17 mouse cellular contexts compared by ENCODE assay signal in genomic region chr12:27063518-27063917, GRCm38 (mm10).
DNase-seq lines count a peak whose midpoint lies in the region; ATAC-seq lines count a peak whose summit lies in the region.
"Had no signal": no experiment of that assay in that cellular context is flagged by ENCODE, and none has a peak within 500 bp of the region (broad histone marks: within the 10 kb centered on the region; RNA-seq: fewer than 3 reads in every experiment).

No protein-coding gene starts in this region.

- no peak overlapping the region for H3K4me3 ChIP-seq in forebrain, embryonic 11.5 days (ENCODE audit: low read depth, low read length)
- no peak overlapping the region for H3K4me3 ChIP-seq in forebrain, embryonic 16.5 days (replicated peaks; ENCODE audit: low read length)
- H3K4me3 ChIP-seq in hindbrain, embryonic 16.5 days (ENCODE audit: low read length), result no peak overlapping the region
- no peak overlapping the region for H3K4me3 ChIP-seq in midbrain, embryonic 16.5 days (ENCODE audit: low read depth, low read length)

- H3K36me3 ChIP-seq in forebrain, embryonic 11.5 days (ENCODE audit: control insufficient read depth, insufficient read depth, low read length), result no peaks in the 10 kb centered on the region
- no peaks in the 10 kb centered on the region for H3K36me3 ChIP-seq in forebrain, embryonic 16.5 days (ENCODE audit: control insufficient read depth, insufficient read depth)
- H3K36me3 ChIP-seq in hindbrain, embryonic 16.5 days (ENCODE audit: control insufficient read depth, insufficient read depth, low read length), result no peaks in the 10 kb centered on the region
- H3K36me3 ChIP-seq in midbrain, embryonic 16.5 days (ENCODE audit: control insufficient read depth, insufficient read depth, low read length), result no peaks in the 10 kb centered on the region
- H3K36me3 ChIP-seq: G1E had no signal

- 54% methylated on average over 4 of the region's 4 CpGs for WGBS in forebrain, embryonic 11.5 days
- 14% methylated on average over 4 of the region's 4 CpGs for WGBS in forebrain, embryonic 16.5 days
- WGBS in hindbrain, embryonic 16.5 days, result 47% methylated on average over 4 of the region's 4 CpGs
- WGBS in midbrain, embryonic 16.5 days, result 24% methylated on average over 4 of the region's 4 CpGs

- no peaks in the 10 kb centered on the region for H3K27me3 ChIP-seq in forebrain, embryonic 11.5 days (ENCODE audit: control insufficient read depth, insufficient read depth, low read length)
- no peaks in the 10 kb centered on the region for H3K27me3 ChIP-seq in forebrain, embryonic 16.5 days (replicated peaks; ENCODE audit: control insufficient read depth, insufficient read depth, low read length)
- H3K27me3 ChIP-seq in hindbrain, embryonic 16.5 days (replicated peaks; ENCODE audit: control insufficient read depth, insufficient read depth, low read length), result no peaks in the 10 kb centered on the region
- no peaks in the 10 kb centered on the region for H3K27me3 ChIP-seq in midbrain, embryonic 16.5 days (ENCODE audit: control insufficient read depth, insufficient read depth, low read depth, low read length)

- H3K4me1 ChIP-seq in forebrain, embryonic 11.5 days (replicated peaks; ENCODE audit: control insufficient read depth, insufficient read depth, low read length), result peaks cover 36% of the 10 kb centered on the region
- H3K4me1 ChIP-seq in forebrain, embryonic 16.5 days (replicated peaks; ENCODE audit: control insufficient read depth, insufficient read depth, low read length), result peaks cover 54% of the 10 kb centered on the region
- H3K4me1 ChIP-seq in hindbrain, embryonic 16.5 days (ENCODE audit: control insufficient read depth, insufficient read depth, low read depth, low read length), result peaks cover 52% of the 10 kb centered on the region
- peaks cover 55% of the 10 kb centered on the region for H3K4me1 ChIP-seq in midbrain, embryonic 16.5 days (ENCODE audit: control insufficient read depth, insufficient read depth, low read length)

- H3K4me2 ChIP-seq in forebrain, embryonic 11.5 days (ENCODE audit: low read depth, low read length, severe bottlenecking), result no peak overlapping the region
- 0 out of 2 replicates have a peak overlapping the region, but pooled peaks have one; percentile 13 for H3K4me2 ChIP-seq in forebrain, embryonic 16.5 days (ENCODE audit: low read length)
- no peak overlapping the region for H3K4me2 ChIP-seq in hindbrain, embryonic 16.5 days (ENCODE audit: low read length)
- peak overlapping the region; percentile 37 for H3K4me2 ChIP-seq in midbrain, embryonic 16.5 days (ENCODE audit: low read length)

- H3K27ac ChIP-seq in forebrain, embryonic 11.5 days (ENCODE audit: low read depth, low read length), result peak overlapping the region; percentile 87
- H3K27ac ChIP-seq in forebrain, embryonic 16.5 days (ENCODE audit: low read length), result peak overlapping the region; percentile 94
- H3K27ac ChIP-seq in hindbrain, embryonic 16.5 days (ENCODE audit: low read depth, low read length), result peak overlapping the region; percentile 52
- peak overlapping the region; percentile 98 for H3K27ac ChIP-seq in midbrain, embryonic 16.5 days (ENCODE audit: low read length)

- peak overlapping the region; percentile 39; the same call in 1 of the 2 replicates for H3K9ac ChIP-seq in forebrain, embryonic 11.5 days (ENCODE audit: low read length)
- H3K9ac ChIP-seq in forebrain, embryonic 16.5 days (replicated peaks; ENCODE audit: low read depth, low read length), result peak overlapping the region; percentile 48
- peak overlapping the region; percentile 15; the same call in 1 of the 2 replicates for H3K9ac ChIP-seq in hindbrain, embryonic 16.5 days (ENCODE audit: low read depth, low read length)
- peak overlapping the region; percentile 40; the same call in 1 of the 2 replicates for H3K9ac ChIP-seq in midbrain, embryonic 16.5 days (ENCODE audit: low read depth, low read length)

- H3K9me3 ChIP-seq in forebrain, embryonic 11.5 days (ENCODE audit: control insufficient read depth, low read length), result no peaks in the 10 kb centered on the region
- no peaks in the 10 kb centered on the region for H3K9me3 ChIP-seq in forebrain, embryonic 16.5 days (ENCODE audit: control insufficient read depth, low read length)
- no peaks in the 10 kb centered on the region for H3K9me3 ChIP-seq in hindbrain, embryonic 16.5 days (ENCODE audit: control insufficient read depth, low read length)
- H3K9me3 ChIP-seq in midbrain, embryonic 16.5 days (replicated peaks; ENCODE audit: control insufficient read depth, low read length, poor library complexity, severe bottlenecking), result no peaks in the 10 kb centered on the region

- no peak for DNase-seq in forebrain, embryonic 11.5 days (ENCODE audit: low spot score)
- no peak for DNase-seq in right cerebral cortex, postnatal 10 days (ENCODE audit: low spot score in 2 of 2)
- DNase-seq in yolk sac, embryonic 10.5 days (ENCODE audit: low spot score), result no peak
- DNase-seq in urinary bladder, postnatal 25 days (ENCODE audit: low spot score), result no peak
- DNase-seq: cerebellum, postnatal 36 days; gastrocnemius, postnatal 36 days; kidney, adult 8-10 months; kidney, postnatal 4 days; layer of hippocampus, postnatal 36 days; left cerebral cortex, postnatal 4 days; lung, adult 18-20 months; lung, postnatal 4 days had no signal

- no peak for ATAC-seq in forebrain, embryonic 11.5 days (replicated peaks; ENCODE audit: low FRiP score)
- no peak for ATAC-seq in forebrain, embryonic 16.5 days
- no peak for ATAC-seq in hindbrain, embryonic 16.5 days
- ATAC-seq in midbrain, embryonic 16.5 days, result no peak
- ATAC-seq: inflammation-experienced regulatory T-cells, adult 6 months had no signal

Comparison
In these comparisons a context has a peak if more than half of its experiments do, and no peak if none do; other contexts are left out.
1. H3K4me2 ChIP-seq: peak in forebrain, embryonic 16.5 days (single experiment) and midbrain, embryonic 16.5 days (single experiment); none in forebrain, embryonic 11.5 days (single experiment) and hindbrain, embryonic 16.5 days (single experiment).
2. Peak in every context shown above with its lines, with median percentiles within 50 percentile points of each other: H3K27ac ChIP-seq and H3K9ac ChIP-seq.